Mouse (Mus musculus): Measurements from ENCODE around the gene Pear1. TPM values are rescaled to one million over a fixed set of nuclear protein-coding genes. Genes with fewer than 3 reads are reported as not detected.

Gene Pear1
- polyA plus RNA-seq, 1 experiment from 2014 or later = 6.8 TPM

Other genes with a start within 250 kb of the Pear1 start
- gene Arhgef11, start 206.7 kb downstream of the Pear1 start, polyA plus RNA-seq (2016; fragmentation: Nextera tagmentation; extraction: Ambion mirVana) = 25.9 and 29.5 TPM in 2 replicates
- gene Lrrc71, start 75.7 kb downstream of the Pear1 start, polyA plus RNA-seq (2016; fragmentation: Nextera tagmentation; extraction: Ambion mirVana) = 0.26 and 0.37 TPM in 2 replicates
- gene Ntrk1, start 29.1 kb downstream of the Pear1 start, polyA plus RNA-seq (2016; fragmentation: Nextera tagmentation; extraction: Ambion mirVana) = 1.1 and 1.4 TPM in 2 replicates
- gene Insrr, start 27.4 kb downstream of the Pear1 start, polyA plus RNA-seq (2016; fragmentation: Nextera tagmentation; extraction: Ambion mirVana) = 0.65 and 1.0 TPM in 2 replicates
- gene Sh2d2a, start 22.4 kb upstream of the Pear1 start, polyA plus RNA-seq (2016; fragmentation: Nextera tagmentation; extraction: Ambion mirVana) = not detected in 2 replicates
- 15.8 and 15.9 TPM in 2 replicates for gene Prcc, start 61.3 kb upstream of the Pear1 start, polyA plus RNA-seq (2016; fragmentation: Nextera tagmentation; extraction: Ambion mirVana)
- gene Hdgf, start 82.0 kb upstream of the Pear1 start, polyA plus RNA-seq (2016; fragmentation: Nextera tagmentation; extraction: Ambion mirVana) = 251 and 295 TPM in 2 replicates
- 75.8 and 86.1 TPM in 2 replicates for gene Mrpl24, start 95.2 kb upstream of the Pear1 start, polyA plus RNA-seq (2016; fragmentation: Nextera tagmentation; extraction: Ambion mirVana)
- 80.5 and 88.2 TPM in 2 replicates for gene Isg20l2, start 106.0 kb upstream of the Pear1 start, polyA plus RNA-seq (2016; fragmentation: Nextera tagmentation; extraction: Ambion mirVana)
- 20.5 and 23.7 TPM in 2 replicates for gene Rrnad1, start 106.4 kb upstream of the Pear1 start, polyA plus RNA-seq (2016; fragmentation: Nextera tagmentation; extraction: Ambion mirVana)
- 246 TPM in 2 replicates for gene Crabp2, start 124.4 kb upstream of the Pear1 start, polyA plus RNA-seq (2016; fragmentation: Nextera tagmentation; extraction: Ambion mirVana)
- 148 and 162 TPM in 2 replicates for gene Nes, start 146.8 kb upstream of the Pear1 start, polyA plus RNA-seq (2016; fragmentation: Nextera tagmentation; extraction: Ambion mirVana)
- 1.7 and 3.6 TPM in 2 replicates for gene Bcan, start 175.9 kb upstream of the Pear1 start, polyA plus RNA-seq (2016; fragmentation: Nextera tagmentation; extraction: Ambion mirVana)
- not detected in 2 replicates for gene Hapln2, start 203.3 kb upstream of the Pear1 start, polyA plus RNA-seq (2016; fragmentation: Nextera tagmentation; extraction: Ambion mirVana)
- 31.4 and 32.0 TPM in 2 replicates for gene Gpatch4, start 218.8 kb upstream of the Pear1 start, polyA plus RNA-seq (2016; fragmentation: Nextera tagmentation; extraction: Ambion mirVana)
- gene Naxe, start 234.2 kb upstream of the Pear1 start, polyA plus RNA-seq (2016; fragmentation: Nextera tagmentation; extraction: Ambion mirVana) = 121 and 132 TPM in 2 replicates

All from forebrain, embryonic 12.5 days (tissue).